Mouse (Mus musculus): ENCODE results near the gene Eme2.
A peak's percentile ranks its signal among the peaks of the same experiment; 100 is the strongest.

Gene Eme2

DNA sequence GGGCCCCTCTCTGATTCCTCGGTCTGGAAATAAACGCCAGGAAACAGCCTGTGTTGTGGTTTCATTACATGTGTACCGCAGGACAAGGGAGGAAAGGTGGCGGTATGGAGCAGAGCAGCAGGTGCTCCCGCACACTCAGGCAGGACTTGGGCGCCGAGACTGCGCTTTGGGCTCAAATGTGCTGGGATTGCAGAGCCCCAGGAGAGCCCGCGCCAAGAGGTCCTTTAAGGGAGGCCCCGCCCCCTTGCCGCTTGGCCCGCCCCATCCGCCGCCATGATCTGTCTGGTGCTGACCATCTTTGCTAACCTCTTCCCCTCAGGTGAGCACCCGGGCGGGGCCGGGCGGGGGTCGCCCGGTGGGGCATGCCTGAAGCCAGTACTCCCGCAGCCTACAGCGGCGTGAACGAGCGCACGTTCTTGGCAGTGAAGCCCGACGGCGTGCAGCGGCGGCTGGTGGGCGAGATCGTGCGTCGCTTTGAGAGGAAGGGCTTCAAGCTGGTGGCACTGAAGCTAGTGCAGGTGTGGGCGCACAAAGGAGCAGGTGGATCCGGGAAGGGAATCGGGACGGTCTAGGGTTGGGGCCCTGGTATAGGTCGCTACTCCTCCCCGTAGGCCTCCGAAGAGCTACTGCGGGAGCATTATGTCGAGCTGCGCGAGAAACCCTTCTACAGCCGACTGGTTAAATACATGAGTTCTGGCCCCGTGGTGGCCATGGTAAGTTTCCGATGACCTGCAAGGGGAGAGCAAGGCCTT, 1.5 kb upstream of the Eme2 start, which contains the start of gene Nme3:
Gene Nme3 (plus strand): TSS at position 260 of the 752 bp plus-strand sequence.
- DNase-seq, result peak; percentile 78 to 81

DNA sequence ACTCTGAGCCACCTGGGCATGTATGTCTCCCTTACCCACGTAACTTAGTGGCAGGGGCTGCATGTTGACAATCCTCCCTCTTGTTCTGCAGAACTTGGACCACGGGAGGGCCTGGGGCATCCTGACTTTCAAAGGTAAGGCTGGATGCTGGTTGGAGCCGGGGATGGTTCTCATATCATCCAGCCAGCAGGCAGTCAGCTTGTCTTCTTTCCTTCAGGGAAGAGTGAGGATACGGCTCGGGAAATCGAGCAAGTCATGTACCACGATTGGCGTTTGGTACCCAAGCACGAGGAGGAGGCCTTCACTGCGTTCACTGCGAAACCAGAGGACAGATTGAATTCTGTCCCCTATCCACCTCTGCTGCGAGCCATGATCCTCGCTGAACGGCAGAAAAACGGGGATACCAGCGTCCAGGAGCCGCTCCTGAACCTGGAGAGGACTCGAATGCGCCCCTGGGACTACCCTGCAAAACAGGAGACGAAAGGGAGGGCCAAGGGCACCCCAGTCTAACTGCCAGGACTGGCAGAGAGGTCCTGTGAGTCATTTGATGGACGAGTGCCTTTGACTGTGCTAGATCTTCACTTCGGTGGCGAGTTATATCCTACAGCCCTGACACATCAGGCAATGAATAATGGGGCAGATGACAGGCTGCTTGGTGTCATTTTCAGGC, 819 bp upstream of the Eme2 start:
- DNase-seq, result no peak

DNA sequence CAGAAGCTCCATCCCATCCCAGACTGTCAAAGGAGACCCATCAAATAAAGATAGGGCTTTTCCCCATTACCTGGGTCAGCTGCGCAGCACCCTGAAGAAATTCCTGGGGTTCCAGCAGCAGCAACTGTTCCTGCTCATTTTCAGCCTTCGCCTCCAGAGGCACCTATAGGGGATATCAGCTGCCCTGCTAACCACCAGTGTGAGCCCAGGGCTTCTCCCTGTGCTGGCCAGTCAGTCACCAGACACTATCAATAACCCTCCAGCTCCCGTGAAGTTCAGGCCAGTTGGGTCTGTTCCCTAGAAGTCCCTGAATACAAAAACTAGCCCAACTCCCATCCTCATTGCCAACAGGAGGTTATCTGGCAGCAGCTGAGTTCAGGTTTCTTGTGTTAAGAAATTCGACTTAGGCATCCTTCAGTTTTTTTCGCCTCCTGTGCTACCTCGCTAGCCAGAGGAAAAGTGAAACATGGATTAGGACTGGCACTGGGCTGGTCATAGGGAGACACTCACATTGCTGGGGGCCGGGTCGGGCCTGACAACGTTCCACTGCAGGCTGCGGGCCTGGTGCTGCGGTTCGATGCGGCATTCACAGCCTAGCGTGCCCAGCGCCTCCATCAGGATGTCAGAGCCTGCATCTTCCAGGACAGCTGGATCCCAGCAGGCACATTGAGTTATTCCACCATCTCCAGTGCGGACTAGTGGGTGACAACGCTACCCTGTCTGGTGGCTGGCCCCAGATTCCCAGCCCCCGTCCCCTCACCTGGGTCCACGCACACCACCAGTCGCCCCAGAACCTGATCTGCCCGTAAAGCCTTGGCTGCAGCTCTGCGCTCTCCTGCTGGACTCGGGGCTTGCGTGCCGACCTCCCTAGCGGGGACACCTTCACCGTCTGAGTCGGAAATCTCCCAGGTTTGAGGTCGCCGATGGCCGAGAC, 559 bp downstream of the Eme2 start:
- no peak for DNase-seq

DNA sequence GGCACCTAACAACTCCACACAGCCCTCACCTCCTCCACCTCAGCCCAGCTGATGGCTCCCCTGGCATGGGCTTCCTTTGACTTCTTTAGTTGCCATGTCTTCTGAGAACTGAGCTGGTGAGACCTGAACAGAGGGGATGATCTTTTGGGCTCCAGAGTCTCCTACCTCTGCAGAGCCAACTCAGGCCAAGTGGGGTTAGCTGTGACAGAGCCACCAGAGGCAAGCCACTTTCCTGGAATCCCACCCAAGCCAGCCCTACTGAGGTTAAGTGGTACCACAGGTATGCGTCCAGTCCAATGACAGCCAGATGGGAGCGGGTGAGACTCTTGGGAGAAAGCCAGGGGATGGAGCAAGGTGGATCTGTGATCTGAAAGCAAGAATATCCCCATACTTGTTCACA, 1.6 kb downstream of the Eme2 start:
- DNase-seq, result no peak

DNA sequence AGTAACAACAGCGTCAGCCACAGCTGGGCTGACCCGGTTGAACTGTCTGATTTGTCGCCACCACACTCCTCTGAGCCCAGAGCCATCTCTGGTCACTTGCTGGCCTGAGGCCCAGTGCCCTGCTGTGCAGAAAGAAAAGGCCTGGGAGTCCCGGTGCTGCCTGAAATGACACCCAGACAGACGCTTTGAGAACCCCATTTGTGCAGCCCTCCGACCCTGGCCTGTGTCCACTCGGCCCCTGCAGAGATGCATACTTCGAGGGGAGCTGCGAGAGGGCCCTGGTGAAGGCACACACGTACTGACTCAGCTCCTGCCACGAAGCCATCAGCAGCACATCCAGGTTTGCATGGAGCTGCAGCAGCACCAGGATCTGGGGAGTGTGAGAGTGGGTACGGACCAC, 2.1 kb downstream of the Eme2 start:
- no peak for DNase-seq

DNA sequence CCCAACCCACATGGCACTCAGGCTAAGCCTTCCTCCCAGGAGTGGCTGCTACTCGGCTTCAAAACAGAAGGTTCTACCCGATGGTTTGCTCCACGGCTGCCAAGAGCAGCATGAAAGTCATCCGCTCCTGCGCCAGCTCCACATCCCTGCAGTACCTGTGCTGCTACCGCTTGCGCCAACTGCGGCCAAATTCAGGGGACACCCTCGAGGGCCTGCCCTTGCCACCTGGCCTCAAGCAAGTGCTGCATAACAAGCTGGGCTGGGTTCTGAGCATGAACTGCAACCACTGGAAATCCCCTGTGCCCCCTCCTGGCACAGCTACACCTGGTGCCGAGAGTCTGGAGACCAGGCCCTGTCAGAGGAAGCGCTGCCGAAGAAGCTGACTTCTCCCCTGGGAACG, 3.6 kb downstream of the Eme2 start:
- no peak for DNase-seq

DNA sequence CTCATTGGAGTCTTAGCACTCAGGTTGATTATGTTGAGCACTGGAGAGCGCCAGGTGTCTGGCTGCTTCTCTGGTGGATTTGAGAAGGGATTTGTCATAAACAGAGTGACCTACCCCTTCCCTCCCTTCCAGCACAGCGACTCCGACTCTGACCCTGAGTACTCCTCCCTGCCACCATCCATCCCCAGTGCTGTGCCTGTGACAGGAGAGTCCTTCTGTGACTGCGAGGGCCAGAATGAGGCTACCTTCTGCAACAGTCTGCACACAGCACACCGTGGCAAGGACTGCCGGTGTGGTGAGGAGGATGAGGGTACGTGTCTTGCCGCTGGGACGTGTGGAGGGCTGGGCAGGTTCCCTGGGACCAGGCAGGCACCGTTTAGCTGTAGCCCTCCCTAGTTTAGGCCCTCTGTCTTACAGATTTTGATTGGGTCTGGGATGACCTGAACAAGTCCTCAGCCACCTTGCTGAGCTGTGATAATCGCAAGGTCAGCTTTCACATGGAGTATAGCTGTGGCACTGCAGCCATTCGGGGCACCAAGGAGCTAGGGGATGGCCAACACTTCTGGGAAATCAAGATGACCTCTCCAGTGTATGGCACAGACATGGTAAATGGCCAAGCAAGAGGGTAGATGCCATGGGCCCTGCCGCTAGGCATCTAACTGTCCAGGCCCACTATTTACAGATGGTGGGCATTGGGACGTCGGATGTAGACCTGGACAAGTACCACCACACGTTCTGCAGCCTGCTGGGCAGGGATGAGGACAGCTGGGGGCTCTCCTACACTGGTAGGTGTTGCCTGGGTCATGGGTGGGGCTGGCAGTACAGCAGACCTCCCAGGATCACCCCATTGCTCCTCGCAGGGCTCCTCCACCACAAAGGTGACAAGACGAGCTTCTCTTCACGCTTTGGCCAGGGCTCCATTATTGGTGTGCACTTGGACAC, 4.5 kb downstream of the Eme2 start:
- no peak for DNase-seq

DNA sequence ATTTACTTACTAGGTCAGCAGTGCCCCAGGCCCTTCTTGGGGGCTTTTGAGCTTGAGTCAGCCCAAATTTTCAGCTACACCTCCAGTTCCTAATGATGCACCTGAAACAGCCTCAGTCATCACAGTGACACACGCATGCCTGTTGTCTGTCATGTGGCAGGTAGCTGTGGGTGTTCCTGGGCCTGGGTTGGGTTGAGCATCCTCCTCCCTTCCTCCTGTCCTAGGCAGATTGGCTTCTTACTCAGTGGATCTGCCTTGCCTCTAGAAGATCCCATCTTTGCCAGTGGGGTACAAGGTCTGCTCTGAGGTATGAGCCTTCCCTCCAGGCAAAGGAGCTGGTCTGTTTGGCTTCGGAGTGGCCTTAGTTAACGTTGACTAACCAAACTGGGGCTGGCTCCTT, 6.0 kb downstream of the Eme2 start:
- DNase-seq, result no peak

DNA sequence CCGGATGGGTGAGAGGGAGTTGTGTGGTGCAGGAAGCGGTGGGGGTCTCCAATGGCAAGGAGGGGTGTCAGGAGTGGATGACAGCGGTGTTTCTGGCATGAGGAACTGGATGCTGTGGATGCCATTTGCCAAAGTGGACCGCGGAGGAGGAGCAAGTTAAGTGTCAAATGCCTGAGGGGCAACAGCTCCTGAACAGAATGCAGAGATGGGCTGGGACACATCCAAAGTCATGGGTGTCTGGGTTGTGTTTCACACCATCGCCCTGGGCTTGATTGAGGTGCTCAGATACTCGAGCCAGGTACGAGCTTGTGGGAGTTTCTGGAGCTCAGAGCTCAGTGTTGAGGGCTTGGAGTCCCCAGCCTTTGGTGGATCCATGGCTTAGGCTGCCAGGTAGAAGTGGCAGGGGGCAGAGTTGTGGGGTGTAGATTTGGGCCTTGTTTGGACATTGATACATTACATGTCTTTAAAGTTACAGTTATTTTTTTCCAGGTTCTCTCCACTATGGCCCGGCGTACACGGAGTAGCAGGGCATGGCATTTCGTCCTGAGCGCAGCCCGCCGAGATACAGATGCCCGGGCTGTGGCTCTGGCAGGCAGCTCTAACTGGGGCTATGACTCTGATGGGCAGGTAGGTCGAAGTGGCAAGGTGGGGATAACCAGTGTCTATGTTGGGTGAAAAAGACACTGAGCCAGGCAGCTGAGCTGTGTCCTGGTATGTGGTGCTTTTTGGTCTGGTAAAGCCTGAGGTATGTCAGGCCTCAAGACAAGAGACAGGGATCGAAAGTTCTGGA, 7.4 kb downstream of the Eme2 start:
- peak in 1 of 2 experiments; percentile 26 for DNase-seq

DNA sequence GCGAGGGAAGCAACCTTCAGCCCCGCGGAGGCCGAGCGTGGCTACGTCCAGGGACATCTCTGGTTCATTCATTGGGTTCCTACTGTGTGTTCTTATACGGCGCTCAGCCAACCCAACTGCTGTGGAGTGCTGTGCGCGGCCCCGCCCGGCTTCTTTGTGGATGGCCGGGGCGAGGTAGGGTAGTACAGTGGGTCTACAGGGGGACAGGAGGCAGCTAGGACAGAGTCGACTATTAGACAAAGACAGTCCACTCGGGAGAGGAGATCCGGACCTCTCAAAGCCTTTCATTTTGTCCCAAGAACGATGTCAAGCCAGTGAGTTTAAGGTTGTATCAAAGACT, 8.0 kb downstream of the Eme2 start:
- no peak for DNase-seq

DNA sequence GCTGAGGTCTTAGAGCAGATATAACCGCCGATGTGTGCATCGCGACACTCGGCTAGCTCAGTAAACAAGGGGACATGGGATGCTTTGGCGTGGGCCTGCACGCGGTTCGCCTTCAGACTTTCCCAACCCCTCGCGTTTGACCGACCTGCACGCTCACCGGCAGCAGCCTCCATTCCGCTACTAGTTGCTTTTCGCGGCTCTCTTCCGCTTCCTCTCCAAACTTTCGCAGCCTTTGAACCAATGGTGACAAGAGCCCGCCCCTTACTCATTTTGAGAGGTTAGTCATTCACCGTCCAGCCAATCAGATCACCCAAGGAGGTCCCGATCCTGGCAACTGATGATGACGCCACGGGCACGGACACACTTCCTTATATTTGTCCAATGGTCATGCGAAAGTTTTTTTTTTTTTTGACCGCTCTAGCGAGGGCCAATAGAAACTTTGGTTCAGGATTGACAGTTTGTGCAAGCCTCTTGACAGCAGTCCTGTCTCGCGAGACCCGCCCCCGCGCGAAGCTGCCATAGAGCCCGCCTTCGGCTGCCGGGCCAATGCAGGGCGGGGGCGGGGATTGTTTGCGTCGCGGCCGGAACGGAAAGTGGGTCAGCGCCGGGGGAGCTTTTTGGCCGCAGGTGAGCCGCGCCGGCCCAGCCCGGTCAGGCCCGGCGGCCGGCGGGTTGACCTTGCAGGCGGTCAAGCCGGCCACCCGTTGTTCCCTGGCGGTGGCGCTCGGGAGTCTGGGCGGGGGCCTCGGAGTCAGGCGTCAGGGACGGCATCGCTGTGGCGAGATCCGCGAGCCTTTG, 8.6 kb downstream of the Eme2 start, which contains the start of the genes Nubp2 and Spsb3:
Gene Nubp2 (minus strand): TSS at position 216 of the 798 bp plus-strand sequence.
Gene Spsb3 (plus strand): TSS at position 510 of the 798 bp plus-strand sequence.
- peak; percentile 98 for DNase-seq

DNA sequence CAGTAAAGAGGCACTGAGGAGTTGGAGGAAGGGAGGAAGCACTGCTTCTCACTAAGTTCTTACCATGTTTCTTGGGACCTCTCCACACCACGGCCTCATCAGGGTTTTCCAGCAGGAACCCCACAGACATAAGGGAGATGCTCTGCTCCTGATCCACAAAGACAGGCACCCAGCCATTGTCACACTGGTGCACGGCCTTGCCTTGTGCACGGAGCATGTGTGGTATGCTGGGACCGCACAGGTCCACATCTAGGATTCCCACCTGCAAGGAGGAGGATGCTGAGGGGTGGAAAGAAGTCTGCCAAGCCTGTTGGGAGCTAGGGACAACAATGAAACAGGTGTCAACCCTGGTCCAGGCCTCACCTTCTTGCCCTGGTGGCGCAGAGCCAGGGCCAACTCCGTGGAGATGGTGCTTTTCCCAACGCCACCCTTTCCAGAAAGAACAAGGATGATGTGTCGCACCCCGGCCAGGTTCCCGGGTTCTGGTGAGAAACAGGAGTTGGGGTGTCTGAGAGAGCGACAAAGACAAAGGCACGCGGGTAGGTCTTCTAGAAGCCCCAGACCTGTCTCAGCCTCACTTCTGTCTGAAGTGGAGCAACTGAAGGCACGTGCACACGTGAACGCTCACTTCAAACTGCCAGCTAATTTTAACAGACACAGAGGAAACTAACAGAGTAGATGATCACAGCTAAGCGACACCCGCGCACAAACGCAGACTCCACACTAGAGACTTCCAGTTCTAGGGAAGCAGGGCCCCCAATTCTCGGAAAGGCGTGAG, 9.3 kb downstream of the Eme2 start:
- peak in 1 of 2 experiments; percentile 29 for DNase-seq

DNA sequence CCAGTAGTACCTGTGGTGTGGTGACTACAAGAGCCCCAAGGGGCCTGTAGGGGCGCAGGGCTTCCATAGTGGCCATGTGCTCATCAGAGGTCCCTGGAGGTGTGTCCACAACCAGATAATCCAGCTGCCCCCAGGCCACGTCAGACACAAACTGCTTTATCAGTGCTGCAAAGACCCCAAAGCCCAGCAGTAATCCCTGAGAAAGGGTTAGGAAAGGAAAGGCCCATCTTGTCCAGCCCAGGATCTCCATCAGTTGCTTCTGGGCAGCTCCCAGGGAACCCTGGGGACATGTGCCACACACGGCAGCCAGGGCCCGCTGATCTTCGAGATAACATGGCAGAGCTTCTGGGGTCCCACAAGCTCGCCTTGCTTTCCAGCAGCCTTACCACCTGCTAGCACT, 10.5 kb downstream of the Eme2 start:
- DNase-seq, result no peak

DNA sequence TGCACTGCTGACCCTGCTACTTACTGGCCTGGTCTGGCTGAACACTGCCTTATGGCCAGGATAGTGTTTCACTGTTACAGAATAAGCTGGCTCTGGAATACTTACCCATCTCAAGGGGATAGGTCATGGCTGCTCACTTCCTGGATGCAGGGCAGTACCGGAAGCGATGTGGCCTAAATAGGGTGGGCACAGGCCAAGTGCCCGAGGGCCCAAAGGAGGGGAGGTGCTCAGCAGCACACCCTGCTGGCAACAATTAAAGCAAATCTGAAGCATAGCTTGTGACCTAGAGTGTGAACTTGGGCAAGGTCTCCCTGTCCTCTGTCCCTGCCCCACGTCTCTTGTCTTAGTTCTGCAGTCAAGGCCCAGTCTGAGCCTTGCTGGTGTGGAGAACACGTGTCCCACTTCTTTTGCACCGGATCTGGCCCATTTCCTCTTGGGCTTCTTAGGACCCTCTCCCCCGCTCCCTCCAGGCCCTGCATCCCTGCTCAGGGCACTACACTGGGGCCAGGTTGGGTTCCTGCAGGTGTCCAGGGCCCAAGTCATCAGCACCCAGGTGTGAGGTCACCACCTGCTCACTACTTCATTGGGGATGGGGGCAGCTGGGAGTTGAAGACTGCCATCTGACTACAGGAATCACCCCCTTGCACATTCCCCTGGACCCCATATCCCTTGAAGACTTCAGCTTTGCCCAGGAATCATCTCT, 13.0 kb downstream of the Eme2 start:
- DNase-seq, result peak in 1 of 2 experiments; percentile 50

DNA sequence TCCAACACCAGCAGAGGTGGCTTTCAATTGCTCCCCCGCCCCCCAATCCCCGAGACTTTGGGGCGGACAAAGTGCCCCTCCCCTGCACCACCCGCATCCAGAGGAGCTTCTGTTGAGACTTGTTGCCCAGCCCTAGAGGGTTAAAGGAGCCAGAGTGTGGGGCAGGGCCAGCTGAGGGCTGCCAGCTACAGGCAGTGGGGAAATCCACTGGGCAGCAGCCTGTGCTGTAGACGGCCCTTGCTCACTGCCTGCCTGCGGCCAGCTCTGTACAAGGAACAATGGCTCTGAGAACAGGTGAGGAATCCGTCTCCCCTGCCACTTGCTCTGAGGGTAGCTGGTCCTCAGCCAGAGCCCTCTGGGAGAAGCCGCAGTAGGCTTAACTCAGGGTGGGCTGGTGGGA, 16.4 kb downstream of the Eme2 start:
- DNase-seq, result no peak

DNA sequence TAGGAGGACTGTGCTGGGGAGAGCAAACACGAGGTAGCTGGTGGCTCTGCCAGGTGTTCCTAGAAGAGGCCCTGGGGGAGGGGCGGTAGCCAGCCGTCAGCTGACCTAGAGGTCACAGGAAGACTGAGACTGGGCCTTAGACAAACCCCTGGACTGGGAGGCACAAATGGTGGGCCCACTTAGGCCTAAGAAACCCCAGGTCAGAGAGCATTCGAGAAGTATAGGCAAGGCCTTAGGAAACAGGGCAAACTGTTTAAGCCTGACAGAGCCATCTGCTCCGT, 16.8 kb downstream of the Eme2 start:
- peak; percentile 48 to 69 for DNase-seq

DNA sequence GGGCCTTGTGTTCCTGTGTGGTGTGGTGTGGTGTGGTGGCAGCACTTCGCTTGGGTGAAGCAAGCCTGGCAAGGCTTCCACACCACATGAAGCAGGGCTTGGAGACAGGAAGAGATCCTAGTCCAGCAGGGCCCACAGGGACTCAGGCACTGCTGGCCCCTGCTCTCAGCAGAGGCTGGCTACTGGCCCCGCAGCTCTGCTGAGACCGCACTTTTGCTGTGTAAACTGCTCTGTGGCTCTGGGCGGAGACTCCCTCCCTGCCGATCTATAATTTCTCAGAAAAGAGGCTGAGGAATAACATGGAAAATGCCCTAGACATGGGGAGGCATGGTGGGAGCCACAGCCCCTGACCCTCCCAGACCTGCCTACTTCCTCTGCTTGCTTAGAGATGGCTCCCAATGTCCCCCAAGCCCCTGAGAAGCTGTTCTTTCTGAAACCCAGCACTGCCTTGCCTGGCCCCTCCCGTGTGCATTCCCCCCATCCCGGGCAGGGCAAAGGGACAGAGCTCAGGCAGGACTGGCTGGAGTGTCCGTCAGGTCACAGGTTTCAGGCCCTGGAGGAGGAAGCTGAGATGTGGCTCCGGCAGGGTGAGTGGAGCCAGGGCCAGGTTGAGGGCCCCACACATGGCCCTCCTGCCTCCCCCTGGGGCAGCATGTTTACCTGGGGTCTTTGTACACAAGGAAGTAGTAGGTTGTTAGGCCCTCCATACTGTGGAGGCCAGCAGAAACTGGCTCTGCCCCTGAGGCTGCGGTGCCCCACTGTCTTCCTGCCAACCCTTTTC, 17.4 kb downstream of the Eme2 start:
- DNase-seq, result no peak

DNA sequence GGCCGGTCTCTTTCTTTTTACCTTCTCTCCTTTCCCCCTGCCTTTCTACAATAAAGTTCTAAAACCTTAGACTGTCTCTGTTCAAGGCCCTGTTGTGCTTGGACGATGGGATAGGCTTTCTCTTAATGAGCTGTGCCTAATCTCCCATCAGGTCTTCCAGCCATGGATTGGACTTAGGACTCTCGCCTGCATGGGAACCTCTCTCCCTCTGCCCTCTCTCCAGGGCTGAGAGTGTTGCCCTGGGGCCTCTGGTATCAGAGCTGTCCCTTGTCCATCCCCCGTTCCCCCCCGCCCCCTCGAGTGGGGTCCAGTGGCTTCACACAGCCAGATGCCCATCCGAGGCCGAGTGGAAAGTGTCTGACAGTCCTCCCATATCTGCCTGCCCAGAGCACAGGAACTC, 19.9 kb downstream of the Eme2 start:
- DNase-seq, result no peak

DNA sequence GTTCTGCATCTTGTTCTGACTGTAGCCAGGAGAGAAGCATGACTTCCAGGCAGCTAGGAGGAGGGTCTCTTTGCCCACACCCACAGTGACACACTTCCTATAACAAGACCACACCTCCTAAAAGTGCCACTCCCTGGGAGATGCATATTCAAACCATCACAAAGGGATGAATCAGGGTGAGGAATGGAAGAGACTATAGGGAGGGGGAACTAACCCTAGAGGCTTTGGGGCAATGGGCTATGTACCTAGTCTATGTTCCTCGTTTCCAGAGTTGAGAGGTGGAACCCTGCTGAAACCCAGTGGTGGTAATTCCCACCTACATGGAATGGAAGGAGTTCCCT, 20.5 kb downstream of the Eme2 start:
- no peak for DNase-seq
